Mouse (Mus musculus) CD8-positive naive resting alpha-beta T cell, adult 2 months (primary cell): ENCODE results near the gene Ccn1.

ENCODE experiments used
- DNase-seq, 2 experiments: peaks; one replicate each; pipeline ENCODE4 v3.0.0; 2022; ENCODE audit warnings: low read depth in 2 of 2, low spot score in 2 of 2

Gene Ccn1

GRCm38 (mm10) chr3:145623047-145623446, 26.7 kb downstream of the Ccn1 start:
- DNase-seq = no peak

DNA sequence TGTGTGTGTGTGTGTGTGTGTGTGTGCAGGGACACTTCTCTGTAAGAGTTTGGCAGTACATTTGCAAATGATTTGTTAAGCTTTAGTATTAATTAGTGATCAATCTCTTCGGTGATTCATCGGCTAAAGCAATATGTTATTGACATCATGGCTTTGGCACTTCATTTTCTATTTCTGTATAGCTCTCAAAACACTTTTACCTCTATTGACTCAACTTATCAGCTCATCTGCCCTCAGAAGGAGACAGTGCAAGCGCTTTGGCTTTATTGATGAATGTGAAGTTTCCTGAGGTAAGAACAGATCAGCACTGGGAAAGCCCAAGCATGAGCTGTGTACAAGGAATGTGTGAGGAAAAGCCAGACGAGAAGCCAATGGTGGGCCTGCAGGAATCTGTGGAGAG, 28.6 kb downstream of the Ccn1 start:
- no peak for DNase-seq

DNA sequence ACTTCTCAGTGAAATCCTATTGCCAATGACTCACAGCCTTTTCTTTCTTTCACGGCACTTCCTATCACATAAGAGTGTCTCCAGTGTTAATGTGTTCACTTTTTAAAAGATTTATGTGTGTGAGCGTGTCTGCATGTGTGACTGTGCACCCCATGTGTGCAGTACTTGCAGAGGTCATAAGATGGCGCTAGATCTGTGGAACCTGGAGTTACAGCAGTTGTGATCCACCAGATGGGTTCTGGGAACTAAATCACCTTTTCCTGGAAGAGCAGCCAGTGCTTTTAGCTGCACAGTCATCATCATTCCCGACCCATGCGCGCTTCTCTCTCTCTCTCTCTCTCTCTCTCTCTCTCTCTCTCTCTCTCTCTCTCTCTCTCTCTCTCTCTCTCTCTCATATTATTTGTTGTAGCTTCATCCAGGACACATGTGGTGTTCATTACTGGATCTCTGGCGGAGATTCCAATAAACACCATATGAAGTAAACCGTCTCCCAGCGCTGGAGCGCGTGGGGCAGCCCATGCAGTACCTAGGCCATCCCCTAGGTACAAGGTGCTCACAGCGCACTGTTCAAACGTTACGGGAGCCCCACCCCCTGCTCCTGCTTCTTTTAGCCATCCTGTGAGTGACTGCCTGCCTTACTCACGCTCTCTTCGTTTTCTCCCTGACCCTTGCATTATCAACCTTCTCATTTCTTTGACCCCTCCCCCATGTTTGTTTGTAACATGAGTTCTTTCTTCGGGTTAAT, 30.0 kb downstream of the Ccn1 start:
- DNase-seq = no peak

DNA sequence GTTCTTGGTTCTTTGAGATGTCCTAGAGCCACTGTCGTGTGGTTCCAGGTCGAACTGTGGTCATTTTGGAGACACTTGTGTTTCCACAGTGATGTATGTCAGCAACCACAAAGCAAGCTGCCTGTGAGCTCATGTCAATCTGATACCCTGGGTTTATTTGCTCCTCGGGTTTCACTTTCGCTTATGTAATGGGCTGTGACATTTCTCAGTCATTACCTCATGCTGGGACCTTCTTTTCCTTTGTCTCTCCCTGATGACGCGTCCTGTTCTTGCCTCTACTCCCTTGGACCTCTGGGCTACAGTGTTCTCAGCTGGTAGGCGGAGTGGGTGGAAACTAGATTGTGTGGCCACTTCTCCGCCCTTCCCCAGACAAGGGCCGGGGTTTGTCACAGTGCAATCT, 31.5 kb downstream of the Ccn1 start:
- no peak for DNase-seq

GRCm38 (mm10) chr3:145614362-145615115, 35.2 kb downstream of the Ccn1 start:
- DNase-seq = no peak

- no peak for DNase-seq
Observed at GRCm38 (mm10) chr3:145613234-145613633, 36.5 kb downstream of the Ccn1 start.

DNA sequence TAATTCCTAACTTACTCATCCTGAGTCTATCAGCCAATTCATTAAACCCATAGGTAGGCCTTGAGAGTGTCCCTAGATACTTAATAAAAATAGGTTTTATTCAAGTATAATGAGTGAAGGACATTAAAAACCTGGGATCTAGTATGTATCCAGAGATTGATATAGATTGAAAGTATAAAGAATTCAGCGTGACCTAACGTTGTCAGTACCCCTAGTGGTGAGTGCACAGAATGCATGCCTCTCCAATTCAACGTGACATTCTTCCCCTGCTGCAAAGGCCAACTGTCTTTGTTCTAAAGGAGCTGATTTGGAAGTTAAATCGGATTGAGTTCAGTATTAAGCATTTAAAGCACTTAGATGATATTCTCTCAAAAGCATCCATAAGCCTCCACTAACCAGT, 37.1 kb downstream of the Ccn1 start:
- no peak for DNase-seq

GRCm38 (mm10) chr3:145608320-145608719, 41.5 kb downstream of the Ccn1 start:
- DNase-seq = no peak

DNA sequence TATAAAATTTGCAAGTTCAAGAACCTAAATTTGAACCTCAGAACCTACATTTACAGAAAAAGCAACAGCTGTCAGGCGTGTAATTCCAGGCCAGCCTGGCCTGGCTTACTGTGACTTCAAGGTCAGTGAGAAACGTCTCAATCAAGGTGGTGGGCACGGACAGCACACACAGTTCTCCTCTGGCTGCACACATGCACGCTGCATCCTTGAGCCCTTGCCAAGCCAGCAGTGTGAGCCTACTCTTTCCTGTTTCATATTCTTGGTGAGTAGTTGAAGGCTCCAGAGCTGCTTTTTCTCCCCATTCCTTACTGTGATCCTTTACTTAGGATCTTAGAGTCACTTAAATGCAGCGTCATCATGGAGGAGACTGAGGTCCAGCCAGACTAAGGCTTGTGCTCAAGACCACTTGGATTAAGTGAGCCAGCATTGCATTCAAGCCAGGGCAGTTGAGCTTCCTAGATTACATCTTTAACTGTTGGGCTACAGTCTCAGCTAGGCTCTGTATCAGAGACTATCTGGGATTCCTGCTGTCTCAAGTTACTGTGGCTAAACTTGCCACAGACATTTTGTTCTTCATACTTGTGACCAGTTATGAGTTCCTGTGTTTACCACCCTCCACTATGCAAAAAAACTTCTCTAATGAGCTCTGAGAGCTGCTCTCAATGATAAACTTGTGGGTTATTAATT, 44.2 kb downstream of the Ccn1 start:
- DNase-seq = no peak

DNA sequence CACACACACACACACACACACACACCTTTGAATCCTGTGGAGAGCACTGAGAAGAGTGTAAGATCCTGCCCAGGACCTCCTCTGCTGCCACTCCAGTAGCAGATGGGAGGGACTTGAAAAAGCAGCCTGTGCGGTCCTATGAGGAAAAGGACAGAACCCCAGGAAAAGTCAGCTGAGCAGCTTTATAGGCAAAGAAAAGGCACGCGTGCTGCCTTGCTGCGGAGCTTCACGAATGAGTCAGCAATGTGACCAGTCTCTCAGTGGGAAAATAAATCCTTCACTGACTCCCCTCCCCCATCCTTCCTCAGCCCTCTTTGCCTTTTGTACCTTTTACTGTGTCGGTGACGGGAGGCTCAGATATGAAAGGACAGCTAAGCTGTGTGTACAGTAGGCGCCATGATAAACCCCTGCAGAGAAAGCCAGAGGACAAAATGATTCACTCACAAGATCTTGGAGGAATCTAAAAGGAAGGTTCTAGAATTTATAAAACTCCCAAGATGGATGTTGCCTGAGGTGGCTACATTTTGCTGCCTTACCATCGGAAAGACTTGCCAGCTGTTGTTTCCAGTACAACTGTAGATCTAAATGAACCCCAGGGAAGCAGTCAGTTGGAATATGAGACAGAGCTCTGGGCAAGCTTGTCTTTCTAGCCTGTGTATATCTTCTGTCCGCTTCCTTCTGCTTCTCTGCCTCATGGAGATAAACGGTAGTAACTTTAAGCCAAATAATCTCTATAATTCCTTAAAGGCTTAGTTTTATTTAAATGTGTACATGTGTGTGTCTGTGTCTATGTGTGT, 47.2 kb downstream of the Ccn1 start:
- DNase-seq = no peak

- no peak for DNase-seq
Observed at GRCm38 (mm10) chr3:145601345-145601744, 48.4 kb downstream of the Ccn1 start.

- no peak for DNase-seq
Observed at GRCm38 (mm10) chr3:145600801-145601200, 49.0 kb downstream of the Ccn1 start.

- no peak for DNase-seq
Observed at GRCm38 (mm10) chr3:145599059-145599458, 50.7 kb downstream of the Ccn1 start.
